Mouse (Mus musculus) MEL (cell line): Measurements from ENCODE around the gene Eapp.

Experiments used
- CHD2 ChIP-seq: IDR thresholded peaks from 2 replicates; pipeline ENCODE4 v1.6.1; 2011; ENCODE audit warnings: low read length, improper control_type of control experiment
- CTCF ChIP-seq, 3 experiments: IDR thresholded peaks in 2 of 3; conservative IDR thresholded peaks in 1 of 3; 2 replicates each; pipeline ENCODE4 v1.5.1; 2011 to 2012; ENCODE audit warnings: low read length in 3 of 3, low read depth in 2 of 3, mild to moderate bottlenecking in 2 of 3, improper control_type of control experiment in 1 of 3, inconsistent platforms in 1 of 3, mixed read lengths in 1 of 3, moderate library complexity in 1 of 3; ENCODE audit not compliant: control insufficient read depth in 1 of 3, insufficient read depth in 1 of 3, poor library complexity in 1 of 3, severe bottlenecking in 1 of 3
- ELF1 ChIP-seq: IDR thresholded peaks from 2 replicates; pipeline ENCODE4 v1.6.1; 2014; ENCODE audit warnings: low read depth, mild to moderate bottlenecking, inconsistent platforms, low read length, improper control_type of control experiment, moderate library complexity
- JUND ChIP-seq: IDR thresholded peaks from 2 replicates; pipeline ENCODE4 v1.6.1; 2011; ENCODE audit warnings: low read depth, mild to moderate bottlenecking, improper control_type of control experiment, low read length
- MAFK ChIP-seq: IDR thresholded peaks from 2 replicates; pipeline ENCODE4 v1.6.1; 2011; ENCODE audit warnings: low read depth, mild to moderate bottlenecking, low read length, improper control_type of control experiment, borderline replicate concordance
- MAX ChIP-seq: IDR thresholded peaks from 2 replicates; pipeline ENCODE4 v1.6.1; 2011; ENCODE audit warnings: low read length, improper control_type of control experiment
- MYC ChIP-seq: IDR thresholded peaks from 2 replicates; pipeline ENCODE4 v1.6.1; 2011; ENCODE audit warnings: low read depth, mild to moderate bottlenecking, low read length, improper control_type of control experiment, moderate library complexity
- POLR2A ChIP-seq, 2 experiments: IDR thresholded peaks; 2 replicates each; pipeline ENCODE4 v1.6.1; 2011 to 2012; ENCODE audit warnings: low read length in 2 of 2, mild to moderate bottlenecking in 2 of 2, control low read depth in 1 of 2, improper control_type of control experiment in 1 of 2, low read depth in 1 of 2, moderate library complexity in 1 of 2; ENCODE audit not compliant: control insufficient read depth in 1 of 2, insufficient read depth in 1 of 2, poor library complexity in 1 of 2
- RAD21 ChIP-seq: IDR thresholded peaks from 2 replicates; pipeline ENCODE4 v1.6.1; 2011; ENCODE audit warnings: mild to moderate bottlenecking, low read depth, low read length, improper control_type of control experiment
- ZMIZ1 ChIP-seq: IDR thresholded peaks from 2 replicates; pipeline ENCODE4 v1.6.1; 2012; ENCODE audit warnings: low read depth, mild to moderate bottlenecking, inconsistent platforms, low read length, improper control_type of control experiment, moderate library complexity

- TF ChIP-seq MAFK (no peak), POLR2A (IDR thresholded peaks at IDR 0.05; ENCODE audit: control insufficient read depth in 1 of 2, insufficient read depth in 1 of 2, low read depth in 1 of 2, low read length in 2 of 2, poor library complexity in 1 of 2) (no peak), JUND (no peak), CTCF (IDR thresholded peaks at IDR 0.05 in 2 of 3, conservative IDR thresholded peaks at IDR 0.05 in 1 of 3; ENCODE audit: control insufficient read depth in 1 of 3, insufficient read depth in 1 of 3, low read depth in 2 of 3, low read length in 3 of 3, poor library complexity in 1 of 3, severe bottlenecking in 1 of 3) (no peak), CHD2 (no peak), RAD21 (no peak), MAX (no peak), ZMIZ1 (no peak), ELF1 (no peak), MYC (no peak)
Observed at GRCm38 (mm10) chr12:54632141-54632540, 63.6 kb downstream of the Eapp start.
